Mouse (Mus musculus) CH12.LX (cell line): ENCODE measurements around the gene Rab23. TPM values are rescaled to one million over a fixed set of nuclear protein-coding genes. Genes with fewer than 3 reads are reported as not detected.
A peak's percentile ranks its signal among the peaks of the same experiment; 100 is the strongest.

Source experiments
- DNase-seq: peaks from one replicate; pipeline ENCODE4 v3.0.0-alpha.2; 2013; ENCODE audit errors: extremely low read depth
- H3K27ac ChIP-seq: 2 replicates; pipeline ENCODE4 v1.5.1; 2012; ENCODE audit warnings: low read depth, mild to moderate bottlenecking, control low read depth, moderate library complexity; ENCODE audit not compliant: insufficient read depth
- H3K27me3 ChIP-seq: replicated peaks from 2 replicates; pipeline ENCODE3; 2012; ENCODE audit warnings: inconsistent platforms
- H3K36me3 ChIP-seq, 2 experiments: replicated peaks in 1 of 2; 2 replicates each; pipeline versions ENCODE3 to v1.6.1; 2012; ENCODE audit warnings: inconsistent platforms in 1 of 2, low read length in 1 of 2, mild to moderate bottlenecking in 1 of 2, mixed read lengths in 1 of 2, moderate library complexity in 1 of 2; ENCODE audit not compliant: control insufficient read depth in 1 of 2, insufficient read depth in 1 of 2
- H3K4me1 ChIP-seq, 2 experiments: 2 replicates each; pipeline ENCODE4 v1.6.1; 2012; ENCODE audit warnings: inconsistent platforms in 1 of 2, moderate library complexity in 1 of 2; ENCODE audit not compliant: insufficient read depth in 2 of 2, control insufficient read depth in 1 of 2
- H3K4me2 ChIP-seq: 2 replicates; pipeline ENCODE4 v1.6.1; 2012; ENCODE audit warnings: low read depth, mild to moderate bottlenecking, control low read depth; ENCODE audit not compliant: poor library complexity, insufficient read depth, severe bottlenecking
- H3K4me3 ChIP-seq, 3 experiments: fragments of 150-350 bp in 1 of 3; sonication (generic) in 1 of 3; replicated peaks in 1 of 3; 2 replicates each; pipeline versions ENCODE3 to v1.5.1; 2011 to 2012; ENCODE audit warnings: low read depth in 2 of 3, low read length in 2 of 3, mild to moderate bottlenecking in 2 of 3, moderate library complexity in 2 of 3, control low read depth in 1 of 3, improper control_type of control experiment in 1 of 3, inconsistent platforms in 1 of 3, mixed read lengths in 1 of 3; ENCODE audit not compliant: poor library complexity in 1 of 3
- H3K79me2 ChIP-seq: replicated peaks from 2 replicates; pipeline ENCODE4 v1.6.1; 2012; ENCODE audit warnings: mild to moderate bottlenecking, moderate library complexity; ENCODE audit not compliant: control insufficient read depth, poor library complexity, insufficient read depth, severe bottlenecking; ENCODE audit errors: extremely low read depth
- H3K9ac ChIP-seq: 2 replicates; pipeline ENCODE4 v1.6.1; 2012; ENCODE audit warnings: low read depth, mild to moderate bottlenecking, control low read depth, moderate library complexity; ENCODE audit not compliant: insufficient read depth
- H3K9me3 ChIP-seq: replicated peaks from 2 replicates; pipeline ENCODE3; 2012; ENCODE audit warnings: low read length, inconsistent platforms, mixed read lengths
- BHLHE40 ChIP-seq: IDR thresholded peaks from 2 replicates; pipeline ENCODE4 v1.6.1; 2011; ENCODE audit warnings: mild to moderate bottlenecking, low read depth, low read length, improper control_type of control experiment
- CHD2 ChIP-seq: IDR thresholded peaks from 2 replicates; pipeline ENCODE4 v1.6.1; 2011; ENCODE audit warnings: low read length, improper control_type of control experiment
- CTCF ChIP-seq, 2 experiments: IDR thresholded peaks in 1 of 2; conservative IDR thresholded peaks in 1 of 2; 2 replicates each; pipeline ENCODE4 v1.5.1; 2011 to 2012; ENCODE audit warnings: low read depth in 2 of 2, low read length in 2 of 2, improper control_type of control experiment in 1 of 2, inconsistent platforms in 1 of 2, mild to moderate bottlenecking in 1 of 2, moderate library complexity in 1 of 2
- E2F4 ChIP-seq: IDR thresholded peaks from 2 replicates; pipeline ENCODE4 v1.6.1; 2011; ENCODE audit warnings: low read depth, low read length, improper control_type of control experiment; ENCODE audit not compliant: insufficient replicate concordance
- ELF1 ChIP-seq: IDR thresholded peaks from 2 replicates; pipeline ENCODE4 v1.6.1; 2014; ENCODE audit warnings: low read depth, mild to moderate bottlenecking, inconsistent platforms, low read length, improper control_type of control experiment
- EP300 ChIP-seq: IDR thresholded peaks from 2 replicates; pipeline ENCODE4 v1.6.1; 2011; ENCODE audit warnings: low read length, improper control_type of control experiment
- ETS1 ChIP-seq: conservative IDR thresholded peaks from 2 replicates; pipeline ENCODE4 v1.6.1; 2012; ENCODE audit warnings: low read depth, mild to moderate bottlenecking, inconsistent platforms, low read length, improper control_type of control experiment, moderate library complexity
- GABPA ChIP-seq: IDR thresholded peaks from 2 replicates; pipeline ENCODE4 v1.6.1; 2012; ENCODE audit warnings: low read depth, low read length, improper control_type of control experiment, inconsistent platforms; ENCODE audit not compliant: insufficient replicate concordance
- HCFC1 ChIP-seq: IDR thresholded peaks from 2 replicates; pipeline ENCODE4 v1.6.1; 2012; ENCODE audit warnings: low read depth, mild to moderate bottlenecking, inconsistent platforms, low read length, improper control_type of control experiment
- IRF4 ChIP-seq: IDR thresholded peaks from 2 replicates; pipeline ENCODE4 v1.6.1; 2014; ENCODE audit warnings: low read depth, mild to moderate bottlenecking, inconsistent platforms, low read length, improper control_type of control experiment
- JUN ChIP-seq: IDR thresholded peaks from 2 replicates; pipeline ENCODE4 v1.6.1; 2011; ENCODE audit warnings: low read depth, mild to moderate bottlenecking, low read length, improper control_type of control experiment, moderate library complexity; ENCODE audit not compliant: insufficient read depth
- JUND ChIP-seq: conservative IDR thresholded peaks from 2 replicates; pipeline ENCODE4 v1.6.1; 2011; ENCODE audit warnings: low read depth, low read length, improper control_type of control experiment
- KAT2A ChIP-seq: IDR thresholded peaks from 2 replicates; pipeline ENCODE4 v1.6.1; 2012; ENCODE audit warnings: low read length, improper control_type of control experiment, inconsistent platforms; ENCODE audit not compliant: insufficient replicate concordance
- MAFK ChIP-seq: IDR thresholded peaks from 2 replicates; pipeline ENCODE4 v1.6.1; 2011; ENCODE audit warnings: low read length, improper control_type of control experiment; ENCODE audit not compliant: insufficient replicate concordance
- MAX ChIP-seq: IDR thresholded peaks from 2 replicates; pipeline ENCODE4 v1.6.1; 2011; ENCODE audit warnings: low read length, improper control_type of control experiment
- MEF2A ChIP-seq: IDR thresholded peaks from 2 replicates; pipeline ENCODE4 v1.6.1; 2014; ENCODE audit warnings: low read depth, mild to moderate bottlenecking, inconsistent platforms, low read length, improper control_type of control experiment, borderline replicate concordance
- MXI1 ChIP-seq: IDR thresholded peaks from 2 replicates; pipeline ENCODE4 v1.6.1; 2011; ENCODE audit warnings: mild to moderate bottlenecking, low read depth, low read length, improper control_type of control experiment
- NELFE ChIP-seq: IDR thresholded peaks from 2 replicates; pipeline ENCODE4 v1.6.1; 2011; ENCODE audit warnings: low read depth, low read length, improper control_type of control experiment
- PAX5 ChIP-seq: IDR thresholded peaks from 2 replicates; pipeline ENCODE4 v1.6.1; 2012; ENCODE audit warnings: low read length, inconsistent platforms, mixed read lengths
- POLR2AphosphoS2 ChIP-seq: IDR thresholded peaks from 2 replicates; pipeline ENCODE4 v1.6.1; 2011; ENCODE audit warnings: low read depth, low read length, improper control_type of control experiment
- RCOR1 ChIP-seq: conservative IDR thresholded peaks from 2 replicates; pipeline ENCODE4 v1.6.1; 2012; ENCODE audit warnings: low read depth, mild to moderate bottlenecking, inconsistent platforms, low read length, improper control_type of control experiment
- SIN3A ChIP-seq: IDR thresholded peaks from 2 replicates; pipeline ENCODE4 v1.6.1; 2012; ENCODE audit warnings: low read length, improper control_type of control experiment, inconsistent platforms
- SMC3 ChIP-seq: IDR thresholded peaks from 2 replicates; pipeline ENCODE4 v1.6.1; 2011; ENCODE audit warnings: low read depth, low read length, improper control_type of control experiment
- TBP ChIP-seq: conservative IDR thresholded peaks from 2 replicates; pipeline ENCODE4 v1.6.1; 2011; ENCODE audit warnings: low read depth, low read length, improper control_type of control experiment
- UBTF ChIP-seq: IDR thresholded peaks from 2 replicates; pipeline ENCODE4 v1.6.1; 2012; ENCODE audit warnings: low read depth, mild to moderate bottlenecking, inconsistent platforms, low read length, improper control_type of control experiment, moderate library complexity
- USF1 ChIP-seq: IDR thresholded peaks from 2 replicates; pipeline ENCODE4 v1.6.1; 2014; ENCODE audit warnings: low read depth, mild to moderate bottlenecking, inconsistent platforms, low read length, improper control_type of control experiment
- USF2 ChIP-seq: conservative IDR thresholded peaks from 2 replicates; pipeline ENCODE4 v1.6.1; 2011; ENCODE audit warnings: low read depth, low read length, improper control_type of control experiment
- ZC3H11A ChIP-seq: IDR thresholded peaks from 2 replicates; pipeline ENCODE4 v1.6.1; 2012; ENCODE audit warnings: low read depth, mild to moderate bottlenecking, inconsistent platforms, low read length, improper control_type of control experiment
- ZKSCAN1 ChIP-seq: IDR thresholded peaks from 2 replicates; pipeline ENCODE4 v1.6.1; 2012; ENCODE audit warnings: low read depth, inconsistent platforms, low read length, improper control_type of control experiment, borderline replicate concordance
- ZMIZ1 ChIP-seq: IDR thresholded peaks from 2 replicates; pipeline ENCODE4 v1.6.1; 2012; ENCODE audit warnings: low read depth, mild to moderate bottlenecking, inconsistent platforms, low read length, improper control_type of control experiment
- dilution Hi-C: fragments of 300-500 bp; cut with MboI; formaldehyde crosslinking; loops from 2 replicates; pipeline ENCODE4 v1.14.3; 2020; ENCODE audit warnings: low sequenced_read_pairs; ENCODE audit not compliant: extremely low pct_unique_long_range_greater_than_20kb, extremely low pct_ligation_motif_present
- in situ Hi-C: fragments of 300-500 bp; cut with MboI; formaldehyde crosslinking; loops from 3 replicates; pipeline ENCODE4 v1.14.3; 2019; ENCODE audit warnings: low sequenced_read_pairs, low pct_ligation_motif_present, low pct_unique_long_range_greater_than_20kb, mixed read lengths
- polyA plus RNA-seq: library from polyadenylated mRNA; unstranded; fragments of >175 nt; gene quantifications from 2 replicates; pipeline ENCODE4 v1.2.1, GENCODE M21; 2012; ENCODE audit warnings: low read depth; ENCODE audit not compliant: insufficient read length
- total RNA-seq, 2 experiments: library from RNA; depleted of rRNA; stranded (reverse); fragments of 300-350 nt in 1 of 2; fragments of >200 nt in 1 of 2; gene quantifications; 2 replicates each; pipeline ENCODE4 v1.2.3; 2012 to 2014

Gene Rab23
- total and polyA plus RNA-seq, 3 experiments = 5.8 to 17.6 (median 6.7) TPM

DNA sequence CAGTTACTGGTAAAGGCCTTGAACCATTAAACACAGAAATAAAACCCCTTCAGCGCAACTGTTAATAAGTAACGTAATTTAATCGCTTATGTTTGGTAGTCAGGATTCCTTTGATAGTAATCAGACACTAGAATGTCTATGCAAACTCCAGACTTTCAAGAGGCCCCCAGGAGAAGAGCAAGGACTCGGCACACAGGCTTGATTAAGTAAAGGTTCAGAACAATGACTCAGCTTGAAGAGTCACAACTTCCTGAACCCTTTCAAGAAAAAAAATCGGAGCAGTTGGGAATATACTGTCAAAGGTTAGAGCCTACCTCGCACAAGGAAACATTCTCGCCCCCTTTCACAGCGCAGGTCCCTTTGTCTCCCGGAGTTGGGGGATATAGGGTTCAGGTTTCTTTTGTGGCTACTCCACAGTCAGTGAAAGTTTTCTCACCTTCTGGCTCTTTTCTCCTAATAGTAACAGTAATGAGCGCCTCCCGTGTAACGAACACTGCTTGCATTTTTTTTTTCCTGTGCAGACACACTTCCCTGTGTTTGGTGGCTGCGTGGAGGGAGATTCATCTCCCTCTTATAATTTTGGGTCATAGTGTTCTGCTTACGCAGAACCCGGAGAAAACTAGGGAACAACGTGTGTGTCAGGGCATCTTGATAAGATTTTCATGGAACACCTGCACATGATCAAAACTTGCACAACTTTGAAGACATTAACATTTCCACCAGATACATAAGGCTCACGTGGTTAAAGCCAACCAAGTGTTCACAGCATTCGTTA, 36.8 kb downstream of the Rab23 start:
- TF ChIP-seq ZC3H11A = no peak
- no peak for TF ChIP-seq HCFC1
- TF ChIP-seq MAFK = peak; percentile 49; the same call in 1 of the 2 replicates
- no peak for TF ChIP-seq BHLHE40
- no peak for TF ChIP-seq SMC3
- TF ChIP-seq PAX5 = no peak
- TF ChIP-seq CHD2 = no peak
- TF ChIP-seq SIN3A = no peak; the same call in 1 of the 2 replicates
- Histone ChIP-seq H3K4me1 (peaks cover 6 to 33% of the 10 kb centered on the region in 2 experiments), H3K36me3 (peaks cover 0 to 42% of the 10 kb centered on the region in 2 experiments), H3K27ac (peak overlapping the region; percentile 0; the same call in 1 of the 2 replicates), H3K27me3 (no peaks in the 10 kb centered on the region), H3K79me2 (peaks cover 44% of the 10 kb centered on the region), H3K4me2 (peak overlapping the region; percentile 94), H3K9me3 (no peaks in the 10 kb centered on the region), H3K4me3 (peak overlapping the region; percentile 70 to 92 (median 89)), H3K9ac (peak overlapping the region; percentile 82)
- dilution Hi-C loops (no loop called here), in situ Hi-C loops (no loop called here)
- no peak for DNase-seq

DNA sequence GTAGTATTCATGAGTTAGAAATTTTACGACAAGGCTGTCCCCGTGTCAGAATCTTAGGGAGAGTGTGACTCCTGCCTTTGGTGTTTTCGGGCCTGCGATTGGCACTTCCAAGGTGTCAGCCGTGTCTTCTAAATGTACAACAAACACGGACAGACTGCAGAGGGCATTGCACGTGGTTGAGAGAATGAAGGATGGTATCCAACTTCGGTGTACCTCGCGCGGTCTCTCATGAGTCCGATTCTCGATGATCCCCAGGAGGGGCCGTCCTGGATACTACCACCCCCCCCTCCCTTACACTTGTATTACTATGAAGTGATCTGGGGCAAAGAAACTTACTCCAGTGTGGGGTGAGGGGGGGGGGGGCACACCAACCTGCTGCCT, 37.3 kb downstream of the Rab23 start:
- dilution Hi-C loops (no loop called here), in situ Hi-C loops (no loop called here)
- no peaks in the 10 kb centered on the region for H3K9me3 ChIP-seq
- peak overlapping the region; percentile 82 for H3K9ac ChIP-seq
- H3K4me2 ChIP-seq = peak overlapping the region; percentile 94
- peak; percentile 33 for DNase-seq
- H3K4me1 ChIP-seq = peaks cover 6 to 32% of the 10 kb centered on the region in 2 experiments
- no peak overlapping the region for H3K27ac ChIP-seq
- peaks cover 0 to 46% of the 10 kb centered on the region in 2 experiments for H3K36me3 ChIP-seq
- H3K4me3 ChIP-seq = peak overlapping the region; percentile 70 to 92 (median 89)
- peaks cover 44% of the 10 kb centered on the region for H3K79me2 ChIP-seq
- H3K27me3 ChIP-seq = no peaks in the 10 kb centered on the region
- TF ChIP-seq JUN (no peak), UBTF (no peak), ZC3H11A (no peak), PAX5 (no peak), HCFC1 (no peak), E2F4 (no peak), SMC3 (no peak), CTCF (conservative IDR thresholded peaks at IDR 0.05 in 1 of 2, IDR thresholded peaks at IDR 0.05 in 1 of 2; ENCODE audit: low read depth in 2 of 2, low read length in 2 of 2) (peak in 1 of 2 experiments; percentile 3; a peak in 1 of 4 replicates), ETS1 (no peak), JUND (no peak), GABPA (no peak), ELF1 (no peak), MEF2A (no peak), ZMIZ1 (no peak), USF1 (no peak), USF2 (no peak), TBP (0 out of 2 replicates have a peak, but pooled peaks have one; percentile 11), MAFK (no peak), RCOR1 (no peak), IRF4 (no peak), SIN3A (peak; percentile 56; the same call in 1 of the 2 replicates), EP300 (no peak), NELFE (no peak), KAT2A (no peak), ZKSCAN1 (no peak), POLR2AphosphoS2 (no peak), MAX (peak; percentile 89), MXI1 (peak; percentile 90)
